Mouse (Mus musculus): ENCODE results near the gene Map3k19.

Map3k19 gene

DNA sequence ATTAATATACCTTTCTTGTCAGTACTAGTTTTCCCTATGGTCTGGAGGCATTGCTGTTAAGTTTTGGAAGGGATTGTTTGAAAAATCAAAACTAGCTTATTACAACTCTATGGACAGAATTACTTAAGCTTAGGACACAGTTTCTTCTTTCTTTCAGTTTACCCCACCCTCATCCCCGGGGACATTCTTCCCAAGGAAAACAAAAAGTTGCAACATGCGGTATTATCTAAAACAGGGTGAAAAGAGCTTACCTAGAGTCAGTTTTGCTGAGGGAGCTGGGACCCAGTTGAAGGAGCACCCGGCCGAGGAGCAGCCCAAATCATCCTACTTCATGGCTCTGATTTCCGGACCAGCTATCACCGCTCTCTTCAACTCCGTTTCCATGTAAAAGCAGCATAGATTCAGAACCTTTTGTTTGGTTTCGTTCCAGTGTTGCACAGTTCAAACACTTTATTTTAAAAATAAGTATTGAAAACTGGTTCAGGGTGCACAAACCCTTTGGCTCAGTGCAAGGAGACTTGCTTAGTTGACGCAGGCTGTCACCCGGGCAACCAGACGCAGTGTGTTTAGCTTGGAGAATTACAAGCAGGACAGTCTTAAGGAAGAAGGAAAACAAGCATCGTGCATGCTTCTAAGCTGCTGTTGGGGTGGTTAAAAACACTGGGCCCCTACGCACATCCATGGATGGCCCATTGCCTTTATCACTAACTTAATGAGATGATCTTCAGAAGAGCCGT is at the start of gene Map3k19:
Gene Map3k19 (minus strand): TSS at position 546 of the 737 bp plus-strand sequence.
- DNase-seq (ENCODE audit: low spot score in 2 of 2): peak in 1 of 2 experiments; percentile 20

GRCm38 (mm10) chr1:127899401-127899800 is 44.6 kb upstream of the Map3k19 start:
- DNase-seq (ENCODE audit: low spot score in 2 of 2): no peak

GRCm38 (mm10) chr1:127869276-127869675 is 14.4 kb upstream of the Map3k19 start:
- no peak for DNase-seq (ENCODE audit: low spot score in 2 of 2)

GRCm38 (mm10) chr1:127868300-127869261 is 13.8 kb upstream of the Map3k19 start, which contains the start of gene Rab3gap1:
Rab3gap1 (plus strand) TSS chr1:127868773.
- DNase-seq (ENCODE audit: low spot score in 2 of 2): peak; percentile 76 to 82

DNA sequence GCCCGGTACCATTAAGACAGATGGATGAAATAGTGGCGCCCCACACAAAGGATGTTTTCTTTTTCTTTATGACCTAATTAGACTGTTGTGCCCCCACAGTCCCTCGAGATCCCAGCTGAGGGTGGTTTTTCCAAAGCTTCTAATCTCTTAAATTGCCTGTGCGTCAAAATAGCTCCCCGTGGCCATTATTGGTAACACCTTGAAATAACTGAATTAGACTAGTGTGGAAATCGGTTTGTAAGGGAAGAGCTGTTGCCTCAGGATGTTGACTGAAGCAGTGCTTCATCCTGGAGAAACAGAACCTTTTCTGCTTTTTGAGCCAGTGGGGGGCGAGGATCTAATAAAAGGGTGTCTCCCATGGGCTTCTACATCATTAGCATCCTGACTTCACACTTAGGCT is 9.0 kb upstream of the Map3k19 start:
- DNase-seq (ENCODE audit: low spot score in 2 of 2): no peak

- DNase-seq (ENCODE audit: low spot score in 2 of 2): no peak
Observed at GRCm38 (mm10) chr1:127861900-127862299, 7.1 kb upstream of the Map3k19 start.

DNA sequence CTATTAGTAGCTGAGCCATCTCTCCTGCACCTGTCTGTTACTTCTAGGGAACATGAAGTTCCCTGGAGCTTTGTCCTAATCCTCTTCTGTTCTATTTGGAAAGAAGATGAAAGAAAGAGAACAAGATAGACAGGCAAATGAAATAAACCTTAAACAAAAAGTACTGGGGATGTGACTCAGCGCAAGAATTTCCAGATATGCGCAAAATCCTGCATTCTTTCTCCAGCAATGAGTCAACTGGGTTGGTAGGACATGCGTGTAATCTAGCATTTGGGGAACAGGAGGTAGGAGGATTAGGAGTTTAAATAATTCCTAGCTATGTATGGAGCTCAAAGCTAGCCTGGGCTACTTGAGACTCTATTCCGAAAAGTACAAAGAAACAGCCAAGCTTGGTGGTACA is 5.7 kb upstream of the Map3k19 start:
- no peak for DNase-seq (ENCODE audit: low spot score in 2 of 2)

GRCm38 (mm10) chr1:127859799-127860400 is 5.1 kb upstream of the Map3k19 start:
- DNase-seq (ENCODE audit: low spot score in 2 of 2): no peak

GRCm38 (mm10) chr1:127858945-127859648 is 4.3 kb upstream of the Map3k19 start:
- no peak for DNase-seq (ENCODE audit: low spot score in 2 of 2)

GRCm38 (mm10) chr1:127850075-127850610 is 4.7 kb downstream of the Map3k19 start:
- no peak for DNase-seq (ENCODE audit: low spot score in 2 of 2)

GRCm38 (mm10) chr1:127845472-127845871 is 9.4 kb downstream of the Map3k19 start:
- no peak for DNase-seq (ENCODE audit: low spot score in 2 of 2)

GRCm38 (mm10) chr1:127838602-127839001 is 16.2 kb downstream of the Map3k19 start:
- DNase-seq (ENCODE audit: low spot score in 2 of 2): no peak

- no peak for DNase-seq (ENCODE audit: low spot score in 2 of 2)
Observed at GRCm38 (mm10) chr1:127836619-127837018, 18.2 kb downstream of the Map3k19 start.

- DNase-seq (ENCODE audit: low spot score in 2 of 2): no peak
Observed at GRCm38 (mm10) chr1:127834202-127834601, 20.6 kb downstream of the Map3k19 start.

GRCm38 (mm10) chr1:127833714-127834113 is 21.1 kb downstream of the Map3k19 start:
- DNase-seq (ENCODE audit: low spot score in 2 of 2): no peak

GRCm38 (mm10) chr1:127830215-127830921 is 24.5 kb downstream of the Map3k19 start:
- DNase-seq (ENCODE audit: low spot score in 2 of 2): no peak

DNA sequence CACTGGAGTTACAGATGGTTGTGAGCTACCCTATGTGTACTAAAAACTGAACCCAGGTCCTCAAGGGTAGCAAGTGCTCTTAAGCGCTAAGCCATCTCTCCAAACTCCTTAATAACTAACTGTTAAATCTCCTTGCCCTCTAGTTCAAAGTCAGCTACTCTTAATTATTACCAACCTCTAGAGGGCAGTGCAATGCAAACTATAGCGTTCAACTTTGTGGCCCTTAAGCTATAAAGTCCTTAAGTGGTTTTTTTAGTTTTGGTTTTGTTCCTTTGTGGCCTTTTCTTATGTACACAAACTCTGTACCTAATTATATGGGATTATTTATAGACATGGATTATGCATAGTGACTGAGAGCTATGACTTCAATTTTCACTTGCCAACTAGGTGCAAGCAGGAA is 27.5 kb downstream of the Map3k19 start:
- no peak for DNase-seq (ENCODE audit: low spot score in 2 of 2)

GRCm38 (mm10) chr1:127816381-127816780 is 38.5 kb downstream of the Map3k19 start:
- no peak for DNase-seq (ENCODE audit: low spot score in 2 of 2)

DNA sequence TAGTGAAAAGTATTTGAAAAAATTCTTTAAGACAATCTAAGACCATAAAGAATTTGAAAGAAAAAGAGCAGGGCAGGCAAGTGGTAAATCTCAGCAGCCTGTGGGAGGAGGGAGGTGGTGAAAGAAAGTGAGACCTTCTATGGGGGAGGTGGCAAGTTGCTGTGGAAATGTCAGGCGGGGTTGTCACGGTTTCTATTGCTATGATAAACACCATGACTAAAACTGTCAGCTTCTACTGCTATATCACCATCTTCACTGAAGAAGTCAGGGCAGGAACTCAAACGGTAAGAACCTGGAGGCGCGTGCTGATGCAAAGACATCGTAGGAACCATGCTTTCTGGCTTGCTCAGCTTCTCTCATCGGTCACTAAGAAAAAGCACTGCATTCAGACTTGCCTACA is 41.9 kb downstream of the Map3k19 start:
- DNase-seq (ENCODE audit: low spot score in 2 of 2): no peak

GRCm38 (mm10) chr1:127808671-127809070 is 46.2 kb downstream of the Map3k19 start:
- DNase-seq (ENCODE audit: low spot score in 2 of 2): no peak

DNA sequence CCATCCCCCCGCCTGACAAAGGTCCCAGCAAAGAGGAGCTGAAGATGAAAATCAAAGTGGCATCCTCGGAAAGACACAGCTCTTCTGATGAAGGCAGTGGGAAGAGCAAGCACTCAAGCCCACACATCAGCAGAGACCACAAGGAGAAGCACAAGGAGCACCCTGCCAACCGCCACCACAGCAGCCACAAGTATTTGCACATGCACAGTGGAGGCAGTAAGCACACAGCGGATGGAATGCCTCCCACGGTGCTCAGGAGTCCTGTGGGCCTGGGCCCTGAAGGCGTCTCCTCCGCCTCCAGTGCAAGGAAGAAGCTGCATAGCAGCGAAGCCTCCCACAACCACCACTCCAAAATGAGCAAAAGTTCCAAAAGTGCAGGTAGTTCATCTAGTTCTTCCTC is 51.9 kb downstream of the Map3k19 start:
- no peak for DNase-seq (ENCODE audit: low spot score in 2 of 2)

All from frontal cortex, postnatal 14 days (tissue).